Mouse (Mus musculus): Measurements from ENCODE around the gene Rnaset2a. TPM values are rescaled to one million over a fixed set of nuclear protein-coding genes. Genes with fewer than 3 reads are reported as not detected.
"Not testable (repeated sequence)": the region's sequence is repeated elsewhere in the genome, so short reads cannot be mapped to it uniquely, and the experiment has no call there.

Gene Rnaset2a
- polyA plus RNA-seq, 1 experiment, result 5.0 TPM

- not testable (repeated sequence) for H3K4me1 ChIP-seq (ENCODE audit: control insufficient read depth, insufficient read depth, low read length); H3K27ac ChIP-seq (ENCODE audit: insufficient read depth, low read length)
- H3K4me3 ChIP-seq (ENCODE audit: insufficient read depth, low read length), result peak within 1 kb of the TSS; percentile 41
Observed at GRCm38 (mm10) chr17:8164701-8165607, 17.1 kb upstream of the Rnaset2a start, which contains the start of gene Fgfr1op. Gene Fgfr1op, plus strand, starts transcription at chr17:8165501.

GRCm38 (mm10) chr17:8160969-8161368 is 13.1 kb upstream of the Rnaset2a start:
- not testable (repeated sequence) for H3K4me1 ChIP-seq (ENCODE audit: control insufficient read depth, insufficient read depth, low read length); H3K4me3 ChIP-seq (ENCODE audit: insufficient read depth, low read length); H3K27ac ChIP-seq (ENCODE audit: insufficient read depth, low read length)

GRCm38 (mm10) chr17:8158627-8159026 is 10.7 kb upstream of the Rnaset2a start:
- not testable (repeated sequence) for H3K4me1 ChIP-seq (ENCODE audit: control insufficient read depth, insufficient read depth, low read length); H3K27ac ChIP-seq (ENCODE audit: insufficient read depth, low read length); H3K4me3 ChIP-seq (ENCODE audit: insufficient read depth, low read length)

GRCm38 (mm10) chr17:8155982-8156381 is 8.1 kb upstream of the Rnaset2a start:
- not testable (repeated sequence) for H3K4me3 ChIP-seq (ENCODE audit: insufficient read depth, low read length); H3K27ac ChIP-seq (ENCODE audit: insufficient read depth, low read length); H3K4me1 ChIP-seq (ENCODE audit: control insufficient read depth, insufficient read depth, low read length)

DNA sequence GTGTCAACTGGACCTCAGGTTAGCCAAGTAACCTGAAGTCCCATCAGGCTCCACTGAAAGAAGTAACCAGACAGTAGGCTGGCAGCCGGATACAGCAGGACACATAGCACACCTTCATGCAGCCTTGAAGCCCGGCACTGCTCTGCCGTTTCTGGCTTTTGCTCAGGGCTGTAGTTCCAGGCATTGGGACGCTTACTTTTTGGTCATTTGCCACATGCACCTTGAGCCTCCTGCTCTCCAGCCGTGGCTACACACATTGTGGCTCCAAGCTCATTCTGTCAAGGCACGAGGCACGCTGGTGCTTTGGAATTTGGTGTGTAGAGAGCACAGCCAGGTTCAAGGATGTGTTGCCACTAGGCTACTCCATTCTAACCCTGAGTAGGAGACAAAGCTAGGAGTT is 7.1 kb upstream of the Rnaset2a start:
- not testable (repeated sequence) for H3K27ac ChIP-seq (ENCODE audit: insufficient read depth, low read length); H3K4me1 ChIP-seq (ENCODE audit: control insufficient read depth, insufficient read depth, low read length); H3K4me3 ChIP-seq (ENCODE audit: insufficient read depth, low read length)

DNA sequence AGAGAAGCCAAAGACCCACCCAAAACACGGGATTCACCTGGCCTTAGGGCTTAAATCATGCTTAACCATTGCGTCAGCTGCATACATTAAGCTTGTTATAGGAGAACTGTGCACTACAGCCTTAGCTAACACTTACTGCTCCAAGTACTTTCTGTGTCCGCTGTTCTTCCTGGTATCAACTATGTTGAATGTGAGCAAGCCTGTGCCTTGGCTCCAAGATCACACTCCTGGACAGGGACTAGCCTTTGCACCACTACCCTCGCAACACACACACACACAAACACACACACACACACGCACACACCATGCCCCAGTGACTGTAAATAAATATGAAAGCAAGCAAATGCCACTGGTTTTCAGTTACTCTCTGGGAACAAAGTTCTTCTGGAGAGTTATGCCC is 966 bp downstream of the Rnaset2a start:
- not testable (repeated sequence) for H3K27ac ChIP-seq (ENCODE audit: insufficient read depth, low read length); H3K4me1 ChIP-seq (ENCODE audit: control insufficient read depth, insufficient read depth, low read length)
- H3K4me3 ChIP-seq (ENCODE audit: insufficient read depth, low read length), result peak overlapping the region; percentile 67

DNA sequence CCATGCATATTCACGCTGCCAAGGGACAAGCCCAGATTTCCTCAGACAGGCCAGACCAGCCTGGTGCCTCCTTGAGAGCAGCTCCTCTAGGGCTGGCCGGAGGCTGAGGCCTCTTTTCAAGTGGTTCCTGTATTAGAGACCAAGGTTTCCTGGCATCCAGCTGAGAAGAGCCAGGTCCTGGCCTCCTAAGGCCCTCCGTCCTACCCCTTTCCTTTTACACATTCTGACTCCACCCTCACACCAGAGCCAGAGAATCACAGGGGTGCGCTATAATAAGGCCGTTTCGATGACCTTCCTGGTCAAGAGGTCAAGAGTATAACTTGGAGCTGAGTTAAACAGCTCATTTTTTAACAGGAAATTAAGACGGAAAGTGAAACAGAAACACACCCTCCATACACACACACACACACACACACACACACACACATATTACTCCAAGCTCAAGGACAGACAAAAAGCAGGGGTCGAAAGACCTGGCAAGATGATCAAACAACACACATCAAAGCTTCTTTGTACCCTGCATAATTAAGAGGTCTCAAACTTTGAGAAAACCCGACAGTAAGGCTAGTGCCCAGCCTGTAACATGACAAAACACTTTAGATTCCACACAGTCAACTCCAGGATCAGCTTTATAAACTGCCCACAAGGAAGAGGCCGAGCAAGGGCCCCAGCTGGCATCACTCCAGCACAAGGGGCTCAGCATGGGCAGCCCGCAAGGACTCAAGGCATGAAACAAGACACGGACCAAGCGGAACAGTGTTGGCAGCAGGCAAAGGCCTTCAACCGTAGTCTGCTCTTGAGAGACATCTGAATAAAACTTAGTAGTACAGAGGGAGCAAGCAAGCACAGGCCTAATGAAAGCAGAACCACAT is 3.9 kb downstream of the Rnaset2a start:
- H3K27ac ChIP-seq (ENCODE audit: insufficient read depth, low read length); H3K4me3 ChIP-seq (ENCODE audit: insufficient read depth, low read length); H3K4me1 ChIP-seq (ENCODE audit: control insufficient read depth, insufficient read depth, low read length): not testable (repeated sequence)

DNA sequence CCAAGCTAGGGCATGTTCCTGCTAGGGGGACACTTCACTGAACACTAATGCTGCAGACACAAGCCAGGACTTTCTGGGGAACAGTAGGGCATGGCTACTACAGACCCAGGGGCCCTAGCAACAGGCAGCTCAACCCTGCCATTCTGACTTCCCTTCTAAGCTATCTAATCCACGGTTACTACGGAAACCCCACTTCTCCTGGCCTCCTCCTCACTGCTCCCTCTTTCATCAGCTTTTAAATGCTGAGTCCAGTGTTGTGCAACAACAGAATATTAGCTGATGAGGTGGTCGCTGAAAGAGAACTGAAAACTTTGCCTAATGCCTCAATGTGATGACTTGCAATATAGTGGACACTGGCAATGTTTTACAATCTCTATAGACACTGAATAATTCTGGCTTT is 7.7 kb downstream of the Rnaset2a start:
- H3K4me1 ChIP-seq (ENCODE audit: control insufficient read depth, insufficient read depth, low read length); H3K27ac ChIP-seq (ENCODE audit: insufficient read depth, low read length); H3K4me3 ChIP-seq (ENCODE audit: insufficient read depth, low read length): not testable (repeated sequence)

GRCm38 (mm10) chr17:8138116-8138515 is 9.8 kb downstream of the Rnaset2a start:
- not testable (repeated sequence) for H3K4me3 ChIP-seq (ENCODE audit: insufficient read depth, low read length); H3K4me1 ChIP-seq (ENCODE audit: control insufficient read depth, insufficient read depth, low read length); H3K27ac ChIP-seq (ENCODE audit: insufficient read depth, low read length)

GRCm38 (mm10) chr17:8130849-8131248 is 17.0 kb downstream of the Rnaset2a start:
- not testable (repeated sequence) for H3K4me1 ChIP-seq (ENCODE audit: control insufficient read depth, insufficient read depth, low read length); H3K27ac ChIP-seq (ENCODE audit: insufficient read depth, low read length); H3K4me3 ChIP-seq (ENCODE audit: insufficient read depth, low read length)

DNA sequence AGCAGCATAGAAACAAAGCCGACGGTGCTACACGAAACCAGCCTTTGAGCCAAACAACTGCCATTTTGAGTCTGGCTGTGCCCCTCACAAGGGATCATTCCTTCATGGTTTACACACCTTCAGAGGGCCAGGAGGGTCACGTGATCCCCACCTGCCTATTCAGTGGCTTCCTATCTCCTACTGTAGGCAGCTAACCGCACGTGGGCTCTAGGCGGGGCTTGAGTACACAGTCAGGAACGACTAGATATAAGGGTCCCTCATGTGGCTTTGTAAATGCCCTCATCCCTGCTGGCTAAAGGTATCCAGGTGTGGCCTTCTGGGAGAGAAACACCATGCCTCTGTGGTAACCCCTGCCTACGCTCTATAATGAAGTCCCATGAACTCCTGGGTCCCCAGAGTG is 18.3 kb downstream of the Rnaset2a start:
- not testable (repeated sequence) for H3K27ac ChIP-seq (ENCODE audit: insufficient read depth, low read length); H3K4me1 ChIP-seq (ENCODE audit: control insufficient read depth, insufficient read depth, low read length); H3K4me3 ChIP-seq (ENCODE audit: insufficient read depth, low read length)

- not testable (repeated sequence) for H3K4me1 ChIP-seq (ENCODE audit: control insufficient read depth, insufficient read depth, low read length); H3K4me3 ChIP-seq (ENCODE audit: insufficient read depth, low read length); H3K27ac ChIP-seq (ENCODE audit: insufficient read depth, low read length)
Observed at GRCm38 (mm10) chr17:8128326-8128993, 19.4 kb downstream of the Rnaset2a start.

GRCm38 (mm10) chr17:8124586-8124985 is 23.3 kb downstream of the Rnaset2a start:
- not testable (repeated sequence) for H3K4me1 ChIP-seq (ENCODE audit: control insufficient read depth, insufficient read depth, low read length); H3K27ac ChIP-seq (ENCODE audit: insufficient read depth, low read length); H3K4me3 ChIP-seq (ENCODE audit: insufficient read depth, low read length)

GRCm38 (mm10) chr17:8122974-8123373 is 24.9 kb downstream of the Rnaset2a start:
- not testable (repeated sequence) for H3K27ac ChIP-seq (ENCODE audit: insufficient read depth, low read length); H3K4me3 ChIP-seq (ENCODE audit: insufficient read depth, low read length); H3K4me1 ChIP-seq (ENCODE audit: control insufficient read depth, insufficient read depth, low read length)

- not testable (repeated sequence) for H3K4me1 ChIP-seq (ENCODE audit: control insufficient read depth, insufficient read depth, low read length); H3K4me3 ChIP-seq (ENCODE audit: insufficient read depth, low read length); H3K27ac ChIP-seq (ENCODE audit: insufficient read depth, low read length)
Observed at GRCm38 (mm10) chr17:8116928-8117327, 31.0 kb downstream of the Rnaset2a start.

Data from embryonic fibroblast, embryonic 13.5 days (primary cell).